Mouse (Mus musculus) hindbrain, embryonic 13.5 days (tissue): Measurements from ENCODE around the gene Echdc2. TPM values are rescaled to one million over a fixed set of nuclear protein-coding genes. Genes with fewer than 3 reads are reported as not detected.
"Not testable (repeated sequence)": the region's sequence is repeated elsewhere in the genome, so short reads cannot be mapped to it uniquely, and the experiment has no call there.

Source experiments
- ATAC-seq: fragments of 200-750 bp; cut with Nextera tagmentation; 2 replicates; pipeline ENCODE4 v1.8.0; 2017; ENCODE audit warnings: moderate TSS enrichment; ENCODE audit not compliant: low FRiP score
- H3K27ac ChIP-seq: fragments of 300-500 bp; sonication (generic); 2 replicates; pipeline ENCODE4 v1.5.1; 2015; ENCODE audit warnings: inconsistent platforms, mild to moderate bottlenecking, moderate library complexity
- H3K27me3 ChIP-seq: fragments of 300-500 bp; sonication (generic); 2 replicates; pipeline ENCODE4 v1.6.1; 2015; ENCODE audit warnings: mild to moderate bottlenecking, inconsistent platforms
- H3K36me3 ChIP-seq: fragments of 300-500 bp; sonication (generic); 2 replicates; pipeline ENCODE4 v1.6.1; 2015; ENCODE audit warnings: mild to moderate bottlenecking, inconsistent platforms
- H3K4me1 ChIP-seq: fragments of 300-500 bp; sonication (generic); replicated peaks from 2 replicates; pipeline ENCODE4 v1.6.1; 2015; ENCODE audit warnings: inconsistent platforms
- H3K4me2 ChIP-seq: fragments of 300-500 bp; sonication (generic); 2 replicates; pipeline ENCODE4 v1.6.1; 2015; ENCODE audit warnings: inconsistent platforms, mild to moderate bottlenecking, moderate library complexity
- H3K4me3 ChIP-seq: fragments of 300-500 bp; sonication (generic); 2 replicates; pipeline ENCODE4 v1.5.1; 2015; ENCODE audit warnings: mild to moderate bottlenecking, inconsistent platforms
- H3K9ac ChIP-seq: fragments of 300-500 bp; sonication (generic); 2 replicates; pipeline ENCODE4 v1.6.1; 2015; ENCODE audit warnings: mild to moderate bottlenecking, inconsistent platforms
- H3K9me3 ChIP-seq: fragments of 300-500 bp; sonication (generic); 2 replicates; pipeline ENCODE4 v1.6.1; 2016; ENCODE audit warnings: inconsistent platforms
- whole genome bisulfite sequencing: fragments of 180-500 bp; shearing (Covaris S2); methylation state at CpG from one replicate; pipeline ENCODE4 v1.1.7; 2015; 5-methylcytosine and 5-hydroxymethylcytosine counted together
- polyA plus RNA-seq: library from polyadenylated mRNA; unstranded; fragments of >200 nt; fragmentation: Nextera tagmentation; extraction: Ambion mirVana; gene quantifications from 2 replicates; pipeline ENCODE4 v1.2.1, GENCODE M21; 2015

Echdc2 gene
- 8.5 and 9.9 TPM in 2 replicates for polyA plus RNA-seq

DNA sequence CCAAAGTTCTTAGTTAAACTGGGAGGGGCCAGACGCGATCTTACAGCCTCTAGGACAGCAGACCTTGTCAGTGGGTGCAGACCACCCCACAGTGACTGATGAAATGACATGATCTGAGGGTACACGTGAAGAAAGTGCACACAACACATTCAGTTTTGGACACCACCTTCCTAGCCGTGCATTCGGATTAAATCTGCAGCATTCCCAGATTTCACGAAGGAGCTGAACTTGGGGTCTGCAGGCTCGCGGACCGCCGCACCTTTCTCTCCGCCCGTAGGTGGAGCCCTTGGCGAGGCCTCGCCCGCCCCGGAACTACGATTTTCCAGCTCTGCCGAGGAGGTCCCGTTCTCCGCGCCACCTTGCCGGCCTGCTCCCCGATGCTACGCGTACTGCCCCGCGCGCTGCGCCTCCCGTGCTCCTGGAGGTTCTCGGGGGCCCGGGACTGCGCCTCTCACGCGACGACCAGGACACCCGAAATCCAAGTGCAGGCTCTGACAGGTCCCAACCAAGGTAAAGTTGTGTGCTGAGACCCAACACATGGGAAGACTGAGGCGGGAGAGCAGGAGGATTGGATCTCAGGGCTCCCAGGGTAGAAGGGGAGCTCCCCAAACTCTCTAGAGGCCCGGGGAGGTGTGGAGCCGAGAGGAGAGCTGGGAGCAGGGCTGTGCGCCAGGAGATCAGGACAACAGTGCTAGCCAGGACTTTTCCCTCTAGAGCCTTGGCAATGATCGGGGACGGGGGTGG is at the start of gene Echdc2:
Gene Echdc2 (plus strand): TSS at position 286 of the 744 bp plus-strand sequence.
- 0 out of 2 replicates have a peak, but pooled peaks have one; percentile 54 for ATAC-seq
- Histone ChIP-seq H3K4me3 (peak within 1 kb of the TSS; percentile 58), H3K27me3 (peaks cover 22% of the 10 kb centered on the region), H3K4me1 (peaks cover 7% of the 10 kb centered on the region), H3K9ac (peak within 1 kb of the TSS; percentile 79), H3K4me2 (peak within 1 kb of the TSS; percentile 93), H3K36me3 (no peaks in the 10 kb centered on the region), H3K27ac (no peak within 1 kb of the TSS), H3K9me3 (no peaks in the 10 kb centered on the region)
- WGBS = under 1% methylated on average over 41 of the region's 43 CpGs

DNA sequence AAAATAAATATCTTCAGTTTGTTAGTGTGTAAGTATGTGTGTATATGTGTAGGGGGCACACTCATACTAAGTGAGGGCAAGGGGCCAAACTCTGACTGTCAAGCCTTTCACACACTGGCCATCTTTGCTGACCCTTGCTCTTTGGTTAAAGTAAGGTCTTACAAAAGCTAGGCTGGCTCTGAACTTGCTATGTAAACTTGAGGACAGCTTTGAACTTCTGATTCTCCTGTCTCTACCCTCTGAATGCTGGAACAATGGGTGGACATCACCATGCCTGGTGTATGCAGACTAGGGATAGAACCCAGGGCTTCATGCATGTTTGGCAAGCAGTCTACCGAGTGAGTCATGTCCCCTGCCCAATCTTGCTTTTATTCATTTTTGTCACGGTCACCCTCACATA is 48.8 kb upstream of the Echdc2 start:
- Histone ChIP-seq H3K9me3 (no peaks in the 10 kb centered on the region), H3K9ac (no peak overlapping the region), H3K4me1 (0 out of 2 replicates have a peak, but pooled peaks cover 3% of the 10 kb centered on the region), H3K36me3 (peaks cover 4% of the 10 kb centered on the region; the same call in 1 of the 2 replicates), H3K4me3 (no peak overlapping the region), H3K27me3 (no peaks in the 10 kb centered on the region), H3K27ac (no peak overlapping the region), H3K4me2 (no peak overlapping the region)
- no peak for ATAC-seq
- WGBS = 88% methylated on average over 2 of the region's 2 CpGs

DNA sequence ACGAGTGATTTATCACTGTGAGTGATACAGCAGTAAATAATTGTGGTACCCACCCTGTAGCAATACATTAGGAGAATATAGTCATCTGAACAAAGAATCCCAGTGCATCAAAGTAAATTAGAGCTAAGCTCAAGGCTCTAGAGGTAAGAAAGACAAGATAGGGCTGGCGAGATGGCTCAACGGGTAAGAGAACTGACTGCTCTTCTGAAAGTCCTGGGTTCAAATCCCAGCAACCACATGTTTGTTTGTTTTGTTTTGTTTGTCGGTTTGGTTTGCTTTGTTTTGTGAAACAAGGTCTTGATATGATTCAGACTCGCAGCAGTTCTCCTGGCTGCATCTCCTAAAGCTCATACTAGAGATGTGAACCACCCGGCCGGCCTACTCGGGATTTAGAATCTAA is 47.7 kb upstream of the Echdc2 start:
- H3K4me1 ChIP-seq = 0 out of 2 replicates have a peak, but pooled peaks cover 3% of the 10 kb centered on the region
- no peak overlapping the region; the same call in 1 of the 2 replicates for H3K4me3 ChIP-seq
- no peak overlapping the region for H3K9ac ChIP-seq
- no peak overlapping the region for H3K27ac ChIP-seq
- H3K27me3 ChIP-seq = no peaks in the 10 kb centered on the region
- no peaks in the 10 kb centered on the region for H3K9me3 ChIP-seq
- 92% methylated on average over 8 of the region's 8 CpGs for WGBS
- no peak for ATAC-seq
- H3K4me2 ChIP-seq = no peak overlapping the region
- H3K36me3 ChIP-seq = no peaks in the 10 kb centered on the region

DNA sequence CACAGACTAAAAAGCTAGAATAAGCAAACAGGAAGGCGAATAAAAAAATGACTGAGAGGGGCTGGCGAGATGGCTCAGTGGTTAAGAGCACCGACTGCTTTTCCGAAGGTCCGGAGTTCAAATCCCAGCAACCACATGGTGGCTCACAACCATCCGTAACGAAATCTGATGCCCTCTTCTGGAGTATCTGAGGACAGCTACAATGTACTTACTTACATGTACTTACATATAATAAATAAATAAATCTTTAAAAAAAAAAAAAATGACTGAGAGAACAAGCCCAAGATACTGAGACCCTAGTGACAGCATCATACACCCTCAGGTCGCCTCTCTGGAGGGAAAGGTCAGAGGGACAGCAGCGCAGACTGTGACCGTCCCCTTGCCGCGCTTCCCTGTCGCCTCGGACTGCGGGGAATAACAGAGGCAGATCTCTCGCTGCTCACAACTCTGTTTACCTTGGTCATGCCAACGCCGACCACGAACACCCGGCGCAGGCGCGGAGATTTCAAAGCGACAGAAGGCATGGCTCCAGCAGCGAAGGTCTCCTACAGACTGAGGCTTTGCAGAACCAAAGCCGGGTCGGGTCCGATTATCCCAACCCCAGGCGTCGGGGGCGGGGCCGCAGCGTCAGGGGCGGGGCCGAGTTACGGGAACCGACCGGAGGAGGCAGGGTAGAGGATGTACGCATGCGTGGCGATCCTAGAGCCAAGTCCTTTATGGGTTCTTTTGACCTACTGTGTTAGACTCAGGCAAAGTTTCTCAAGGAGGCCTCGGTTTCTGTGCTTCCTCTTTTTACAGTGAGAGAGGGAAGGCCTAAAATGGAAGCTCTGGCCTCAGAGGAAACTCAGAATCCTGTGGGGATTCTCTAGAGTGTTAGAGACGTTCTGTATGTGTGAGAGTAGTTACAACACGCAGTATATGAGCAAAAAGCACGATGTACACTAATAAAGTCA is 47.0 kb upstream of the Echdc2 start:
- no peaks in the 10 kb centered on the region for H3K9me3 ChIP-seq
- peak; percentile 94 for ATAC-seq
- H3K4me1 ChIP-seq = 0 out of 2 replicates have a peak, but pooled peaks cover 3% of the 10 kb centered on the region
- H3K27ac ChIP-seq = peak overlapping the region; percentile 56
- no peaks in the 10 kb centered on the region for H3K36me3 ChIP-seq
- peak overlapping the region; percentile 77 for H3K9ac ChIP-seq
- H3K4me2 ChIP-seq = peak overlapping the region; percentile 59
- WGBS = 12% methylated on average over 45 of the region's 45 CpGs
- H3K4me3 ChIP-seq = peak overlapping the region; percentile 58
- no peaks in the 10 kb centered on the region for H3K27me3 ChIP-seq

DNA sequence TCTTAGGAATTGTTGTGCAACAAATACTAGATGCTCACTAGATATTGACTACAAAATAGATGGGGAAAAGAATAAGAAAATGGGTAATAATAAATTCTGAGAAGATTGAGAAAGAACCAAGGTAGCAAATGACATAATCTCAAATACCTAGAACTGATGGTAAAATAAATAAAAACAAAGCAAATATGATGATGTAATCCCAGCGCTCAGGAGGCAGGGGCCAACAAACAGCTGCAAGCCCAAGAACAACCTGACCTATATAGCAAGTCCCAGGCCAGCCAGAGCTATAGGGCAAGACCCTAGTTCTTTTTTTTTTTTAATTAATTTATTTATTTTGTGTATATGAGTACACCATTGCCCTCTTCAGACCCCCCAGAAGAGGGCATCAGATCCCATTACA is 41.1 kb upstream of the Echdc2 start:
- ATAC-seq = no peak
- Histone ChIP-seq H3K36me3 (no peaks in the 10 kb centered on the region), H3K4me3 (no peak overlapping the region), H3K4me2 (no peak overlapping the region), H3K9ac (no peak overlapping the region), H3K27ac (no peak overlapping the region), H3K4me1 (no peaks in the 10 kb centered on the region), H3K27me3 (no peaks in the 10 kb centered on the region), H3K9me3 (no peaks in the 10 kb centered on the region)
- 85% methylated on average over 1 of the region's 1 CpGs for WGBS

DNA sequence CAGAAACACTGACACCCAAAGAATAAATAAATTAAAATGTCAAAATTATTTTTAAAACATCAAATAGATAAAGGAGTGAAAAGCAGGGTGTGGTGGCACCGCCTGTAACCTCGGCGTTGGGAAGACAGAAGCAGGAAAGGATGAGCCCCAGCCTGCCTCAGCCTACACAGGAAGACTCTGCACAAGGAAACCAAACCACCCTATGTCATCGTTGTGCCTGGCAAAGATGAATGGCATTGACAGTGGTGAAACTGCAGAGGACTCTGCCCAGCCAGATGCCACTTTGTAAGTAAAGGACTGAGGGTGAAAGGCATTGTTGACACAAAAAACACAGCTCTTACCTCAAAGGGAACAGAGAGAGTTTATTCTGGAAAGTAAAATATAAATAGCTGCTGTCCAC is 39.0 kb upstream of the Echdc2 start:
- 89% methylated on average over 4 of the region's 4 CpGs for WGBS
- H3K4me2 ChIP-seq = no peak overlapping the region
- no peak for ATAC-seq

DNA sequence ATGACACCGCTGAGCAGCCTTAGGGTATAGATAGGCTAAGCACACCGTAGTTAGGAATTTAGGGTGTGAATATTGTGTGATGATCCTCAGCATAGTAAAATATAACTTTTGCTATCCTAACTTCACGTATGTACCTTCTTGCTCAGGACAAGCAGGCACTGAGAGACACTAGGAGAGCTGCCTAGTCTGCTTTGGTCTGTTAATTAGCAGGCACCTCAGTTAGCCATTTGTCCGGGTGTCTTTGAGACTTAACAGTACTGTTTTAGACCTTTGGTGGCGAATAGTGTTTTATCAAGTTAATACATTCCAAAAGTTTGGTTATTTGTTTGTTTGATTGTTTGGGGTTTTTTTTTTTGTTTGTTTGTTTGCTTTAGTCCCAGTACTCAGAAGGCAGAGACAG is 37.7 kb upstream of the Echdc2 start:
- ATAC-seq = no peak
- WGBS = 91% methylated on average over 5 of the region's 5 CpGs
- Histone ChIP-seq H3K27me3 (no peaks in the 10 kb centered on the region), H3K4me1 (no peaks in the 10 kb centered on the region), H3K9ac (no peak overlapping the region), H3K4me3 (no peak overlapping the region), H3K36me3 (no peaks in the 10 kb centered on the region), H3K27ac (no peak overlapping the region), H3K9me3 (no peaks in the 10 kb centered on the region), H3K4me2 (no peak overlapping the region)

More for the DNA sequence above, 39.0 kb upstream of the Echdc2 start:
- Histone ChIP-seq H3K36me3 (no peaks in the 10 kb centered on the region), H3K9ac (no peak overlapping the region), H3K27ac (no peak overlapping the region), H3K27me3 (no peaks in the 10 kb centered on the region), H3K9me3 (no peaks in the 10 kb centered on the region), H3K4me1 (no peaks in the 10 kb centered on the region), H3K4me3 (no peak overlapping the region)

DNA sequence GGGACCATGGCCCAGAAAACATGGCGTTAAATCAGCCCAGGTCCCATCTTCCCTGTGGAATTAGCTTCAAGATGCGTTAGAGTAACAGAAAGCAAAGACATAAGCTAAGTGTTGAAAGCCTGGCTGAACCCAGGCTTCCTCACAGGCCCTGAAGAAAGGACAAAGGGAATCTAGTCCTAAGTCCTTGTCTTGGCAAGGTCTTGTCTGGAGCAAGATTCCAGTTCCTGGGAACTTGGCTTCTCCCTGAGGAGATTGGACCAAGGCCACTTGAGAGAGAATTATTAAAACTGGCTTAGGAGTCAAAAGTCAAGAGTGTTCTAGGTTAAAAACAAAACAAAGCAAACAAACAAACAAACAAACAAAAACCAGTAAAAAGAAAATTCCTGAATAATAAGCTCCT is 36.9 kb upstream of the Echdc2 start:
- Histone ChIP-seq H3K4me1 (no peaks in the 10 kb centered on the region), H3K9me3 (no peaks in the 10 kb centered on the region), H3K4me3 (no peak overlapping the region), H3K27ac (no peak overlapping the region), H3K36me3 (no peaks in the 10 kb centered on the region), H3K9ac (no peak overlapping the region), H3K27me3 (no peaks in the 10 kb centered on the region), H3K4me2 (no peak overlapping the region)
- WGBS = 88% methylated on average over 2 of the region's 2 CpGs
- no peak for ATAC-seq

DNA sequence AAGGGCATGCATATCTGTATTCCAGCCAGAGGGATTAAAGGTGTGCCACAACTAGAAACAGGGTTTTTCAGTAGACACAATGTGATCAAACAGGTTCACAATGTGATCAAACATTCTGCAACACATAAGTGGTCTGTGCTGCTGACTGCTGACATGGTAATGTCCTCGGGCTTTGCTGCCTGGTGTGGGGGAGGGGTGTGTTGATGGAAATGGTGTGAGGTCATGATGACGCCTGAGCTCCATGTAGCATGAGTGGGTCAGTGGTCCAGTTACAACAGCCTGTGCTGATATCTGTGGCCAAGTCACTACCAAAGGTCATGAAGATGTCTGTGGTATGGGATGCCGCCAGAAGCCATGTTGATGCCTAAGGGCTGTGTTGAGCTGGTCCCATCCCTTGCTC is 34.8 kb upstream of the Echdc2 start:
- Histone ChIP-seq H3K36me3 (no peaks in the 10 kb centered on the region), H3K4me3 (no peak overlapping the region), H3K27me3 (no peaks in the 10 kb centered on the region), H3K4me2 (no peak overlapping the region), H3K9ac (no peak overlapping the region), H3K27ac (no peak overlapping the region), H3K9me3 (no peaks in the 10 kb centered on the region), H3K4me1 (no peaks in the 10 kb centered on the region)
- no peak for ATAC-seq
- 92% methylated on average over 3 of the region's 3 CpGs for WGBS

DNA sequence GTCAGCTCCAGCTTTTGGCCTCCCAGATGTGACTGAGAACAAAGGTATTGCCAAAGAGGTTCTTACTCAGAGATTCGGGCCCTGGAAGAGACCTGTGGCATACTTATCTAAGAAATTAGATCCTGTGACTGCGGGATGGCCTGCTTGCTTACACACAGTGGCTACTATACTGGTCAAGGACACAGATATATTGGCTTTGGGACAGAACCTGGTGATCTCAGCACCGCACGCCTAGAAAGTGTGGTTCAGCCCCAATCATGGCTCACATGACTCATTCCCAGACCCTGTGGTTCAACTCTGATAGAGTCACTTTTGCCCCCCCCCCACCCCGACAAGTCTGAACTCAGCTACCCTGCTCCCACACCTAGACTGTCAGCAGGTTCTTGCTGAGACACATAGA is 28.3 kb upstream of the Echdc2 start:
- H3K27me3 ChIP-seq = no peaks in the 10 kb centered on the region
- no peak overlapping the region for H3K4me3 ChIP-seq
- H3K4me2 ChIP-seq = no peak overlapping the region
- no peaks in the 10 kb centered on the region for H3K4me1 ChIP-seq
- no peaks in the 10 kb centered on the region for H3K36me3 ChIP-seq
- H3K27ac ChIP-seq = no peak overlapping the region
- H3K9me3 ChIP-seq = no peaks in the 10 kb centered on the region
- ATAC-seq = no peak
- no peak overlapping the region for H3K9ac ChIP-seq
- WGBS = 88% methylated on average over 5 of the region's 5 CpGs

DNA sequence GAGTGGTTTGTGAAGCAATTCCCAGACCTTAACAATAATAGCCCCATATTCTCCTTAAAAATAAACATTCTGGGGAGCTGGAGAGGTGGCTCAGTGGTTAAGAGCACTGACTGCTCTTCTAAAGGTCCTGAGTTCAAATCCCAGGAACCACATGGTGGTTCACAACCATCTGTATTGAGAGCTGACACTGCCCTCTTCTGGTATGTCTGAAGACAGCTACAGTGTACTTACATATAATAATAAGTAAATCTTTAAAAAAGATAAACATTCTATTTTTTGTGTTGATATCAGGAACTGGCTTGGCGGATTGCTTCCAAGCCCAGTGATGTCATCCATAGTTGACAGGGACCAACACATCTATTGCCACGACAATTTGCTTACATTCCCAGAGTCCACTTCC is 22.1 kb upstream of the Echdc2 start:
- not testable (repeated sequence) for H3K4me2 ChIP-seq, H3K4me1 ChIP-seq, H3K9me3 ChIP-seq, H3K9ac ChIP-seq, H3K4me3 ChIP-seq, ATAC-seq, H3K27ac ChIP-seq, H3K27me3 ChIP-seq, H3K36me3 ChIP-seq
- 90% methylated on average over 2 of the region's 2 CpGs for WGBS

DNA sequence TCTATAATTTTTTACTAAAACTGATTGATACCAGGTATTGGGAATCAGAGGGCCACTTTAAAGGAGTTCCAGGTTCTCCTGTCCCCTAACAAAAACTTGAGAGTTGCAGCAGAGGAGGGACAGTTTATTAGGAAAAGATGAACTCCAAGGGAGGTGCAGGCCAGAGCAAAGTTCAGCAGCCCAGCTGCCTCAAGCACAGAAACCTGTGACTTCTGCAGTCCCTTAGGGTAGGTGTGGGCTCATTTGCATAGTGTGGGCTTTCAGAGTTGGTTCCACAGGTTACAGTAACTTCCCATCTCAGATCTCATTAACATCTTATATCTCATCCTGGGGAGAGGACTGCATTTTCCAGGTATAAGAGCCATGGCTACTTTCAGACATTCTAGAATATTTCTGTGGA is 21.5 kb upstream of the Echdc2 start:
- no peak for ATAC-seq
- Histone ChIP-seq H3K4me1 (no peaks in the 10 kb centered on the region), H3K4me2 (no peak overlapping the region), H3K9ac (no peak overlapping the region), H3K27me3 (no peaks in the 10 kb centered on the region), H3K36me3 (no peaks in the 10 kb centered on the region), H3K27ac (no peak overlapping the region), H3K9me3 (no peaks in the 10 kb centered on the region), H3K4me3 (no peak overlapping the region)
